Mouse (Mus musculus) myocyte (in vitro differentiated cells): Measurements from ENCODE around the gene Inhbb. TPM values are rescaled to one million over a fixed set of nuclear protein-coding genes. Genes with fewer than 3 reads are reported as not detected.
A peak's percentile ranks its signal among the peaks of the same experiment; 100 is the strongest.

Source experiments
- H3K27me3 ChIP-seq: one replicate; pipeline ENCODE4 v1.6.1; 2011; ENCODE audit not compliant: control insufficient read depth, insufficient read depth, insufficient read length
- H3K36me3 ChIP-seq: one replicate; pipeline ENCODE4 v1.6.1; 2011; ENCODE audit not compliant: control insufficient read depth, insufficient read depth
- H3K4me2 ChIP-seq: one replicate; pipeline ENCODE4 v1.6.1; 2011; ENCODE audit warnings: low read depth, control low read depth
- H3K4me3 ChIP-seq: one replicate; pipeline ENCODE4 v1.5.1; 2011; ENCODE audit warnings: mild to moderate bottlenecking, control low read depth, moderate library complexity
- H3K79me2 ChIP-seq: one replicate; pipeline ENCODE4 v1.6.1; 2011; ENCODE audit not compliant: control insufficient read depth, insufficient read depth
- H3ac ChIP-seq: one replicate; pipeline ENCODE4 v1.6.1; 2011; ENCODE audit not compliant: control insufficient read depth, insufficient read length
- CEBPB ChIP-seq: IDR thresholded peaks from 2 replicates; pipeline ENCODE4 v1.6.1; 2011; ENCODE audit warnings: mild to moderate bottlenecking, moderate library complexity; ENCODE audit not compliant: poor library complexity, insufficient read depth, severe bottlenecking
- E2F4 ChIP-seq: IDR thresholded peaks from one replicate; pipeline ENCODE4 v1.6.1; 2011; ENCODE audit warnings: mild to moderate bottlenecking, control low read depth, moderate library complexity; ENCODE audit not compliant: insufficient read depth
- MAX ChIP-seq: IDR thresholded peaks from one replicate; pipeline ENCODE4 v1.6.1; 2011; ENCODE audit warnings: low read depth, mild to moderate bottlenecking, control low read depth
- MYOD1 ChIP-seq, 3 experiments: IDR thresholded peaks; one replicate each; pipeline ENCODE4 v1.6.1; 2011; ENCODE audit warnings: control low read depth in 2 of 3, low read depth in 2 of 3, mild to moderate bottlenecking in 2 of 3, moderate library complexity in 1 of 3; ENCODE audit not compliant: insufficient read length in 2 of 3, control insufficient read depth in 1 of 3
- MYOG ChIP-seq, 3 experiments: IDR thresholded peaks; one replicate each; pipeline ENCODE4 v1.6.1; 2011; ENCODE audit warnings: control low read depth in 2 of 3, low read depth in 2 of 3, mild to moderate bottlenecking in 2 of 3; ENCODE audit not compliant: insufficient read length in 2 of 3, control insufficient read depth in 1 of 3, insufficient read depth in 1 of 3
- POLR2A ChIP-seq: IDR thresholded peaks from one replicate; pipeline ENCODE4 v1.6.1; 2011; ENCODE audit warnings: low read depth, mild to moderate bottlenecking, control low read depth, moderate library complexity; ENCODE audit not compliant: insufficient read length
- POLR2AphosphoS2 ChIP-seq: IDR thresholded peaks from one replicate; pipeline ENCODE4 v1.6.1; 2011; ENCODE audit warnings: low read depth, control low read depth; ENCODE audit not compliant: insufficient read length
- REST ChIP-seq: IDR thresholded peaks from one replicate; pipeline ENCODE4 v1.6.1; 2011; ENCODE audit warnings: mild to moderate bottlenecking, control low read depth, moderate library complexity; ENCODE audit not compliant: insufficient read depth, insufficient read length
- SRF ChIP-seq: IDR thresholded peaks from one replicate; pipeline ENCODE4 v1.6.1; 2011; ENCODE audit warnings: low read depth; ENCODE audit not compliant: control insufficient read depth, insufficient read length
- TCF12 ChIP-seq: IDR thresholded peaks from one replicate; pipeline ENCODE4 v1.6.1; 2011; ENCODE audit warnings: mild to moderate bottlenecking, control low read depth; ENCODE audit not compliant: poor library complexity, insufficient read depth, severe bottlenecking
- TCF3 ChIP-seq: IDR thresholded peaks from one replicate; pipeline ENCODE4 v1.6.1; 2011; ENCODE audit warnings: low read depth, control low read depth; ENCODE audit not compliant: insufficient read length
- USF1 ChIP-seq: IDR thresholded peaks from one replicate; pipeline ENCODE4 v1.6.1; 2011; ENCODE audit warnings: low read depth, mild to moderate bottlenecking, control low read depth, moderate library complexity
- polyA plus RNA-seq: library from polyadenylated mRNA; unstranded; fragments of >200 nt; fragmentation: generic; extraction: Trizol; gene quantifications from one replicate; pipeline ENCODE4 v1.2.1, GENCODE M21; 2012; ENCODE audit warnings: missing spikeins

The Inhbb gene
- polyA plus RNA-seq, 1 experiment: 8.3 TPM

DNA sequence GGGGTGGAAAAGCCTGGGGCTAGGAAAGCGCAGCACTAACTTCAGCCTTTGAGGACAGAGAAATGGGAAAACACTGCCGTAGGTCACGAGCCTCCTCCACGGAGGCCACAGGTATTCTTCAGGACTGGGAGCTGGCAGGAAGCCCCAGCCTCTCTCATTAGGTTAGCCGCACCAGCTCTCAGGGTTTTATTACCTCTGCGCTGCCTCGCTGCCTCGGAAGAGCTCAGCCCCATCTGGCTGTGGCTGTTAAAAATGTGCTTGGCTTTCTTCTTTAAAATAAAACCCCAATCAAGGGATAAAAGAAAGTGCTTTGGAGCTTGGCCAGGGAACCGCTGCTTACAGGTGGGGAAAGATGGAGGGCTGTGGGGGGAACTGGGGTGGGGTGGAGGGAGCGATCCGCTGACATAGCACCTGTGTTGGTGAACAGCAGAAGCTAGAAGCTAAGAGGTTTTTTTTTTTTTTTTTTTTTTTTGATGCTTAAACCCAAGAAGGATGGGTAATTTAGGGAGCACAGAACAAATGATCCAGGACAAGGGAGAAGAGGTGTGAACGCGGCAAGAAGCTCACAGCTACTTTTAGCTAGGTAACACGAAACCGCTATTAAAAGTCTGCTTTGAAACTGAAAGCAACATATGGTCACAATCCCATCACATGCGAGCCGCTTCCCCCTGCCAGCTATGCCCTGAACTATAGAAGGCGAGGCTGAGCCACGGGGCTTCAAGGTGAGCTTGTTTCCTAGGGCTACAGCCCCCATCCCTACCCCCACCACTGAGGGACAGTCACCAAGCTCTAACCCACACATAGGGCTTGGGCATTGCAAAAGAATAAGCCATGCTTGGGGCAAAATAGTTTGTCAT, 34.9 kb upstream of the Inhbb start:
- Histone ChIP-seq H3K4me2 (peak overlapping the region; percentile 96), H3K79me2 (no peaks in the 10 kb centered on the region), H3K4me3 (no peak overlapping the region), H3ac (no peak overlapping the region), H3K36me3 (no peaks in the 10 kb centered on the region), H3K27me3 (no peaks in the 10 kb centered on the region)
- TF ChIP-seq MYOD1 (IDR thresholded peaks at IDR 0.05; ENCODE audit: control insufficient read depth in 1 of 3, insufficient read length in 2 of 3, low read depth in 2 of 3): peak in 1 of 3 experiments; percentile 1
- TF ChIP-seq TCF12: no peak
- TF ChIP-seq POLR2AphosphoS2: no peak

DNA sequence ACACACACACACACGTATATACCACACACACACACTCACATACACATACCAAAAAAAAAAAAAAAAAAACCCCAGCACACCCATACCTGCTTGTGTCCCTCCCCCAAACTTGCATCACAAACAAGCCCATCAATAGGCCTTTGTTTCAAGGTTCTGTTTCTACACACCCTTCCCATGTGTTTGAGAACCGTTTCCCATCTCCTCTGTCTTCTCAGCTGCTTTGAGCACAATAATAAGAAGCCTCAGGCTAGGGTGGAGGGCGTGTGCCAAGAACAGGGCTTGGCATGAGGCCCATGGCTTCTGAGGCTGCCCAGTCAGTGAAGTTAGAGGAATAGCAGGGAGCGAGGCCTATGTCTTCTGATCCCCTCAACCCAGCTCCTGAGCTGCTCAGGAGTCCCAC, 31.7 kb upstream of the Inhbb start:
- H3K27me3 ChIP-seq: no peaks in the 10 kb centered on the region
- no peak overlapping the region for H3ac ChIP-seq
- no peaks in the 10 kb centered on the region for H3K36me3 ChIP-seq
- no peaks in the 10 kb centered on the region for H3K79me2 ChIP-seq
- no peak overlapping the region for H3K4me3 ChIP-seq
- no peak overlapping the region for H3K4me2 ChIP-seq
- TF ChIP-seq POLR2A (no peak), USF1 (no peak), MAX (no peak), CEBPB (no peak), E2F4 (no peak), POLR2AphosphoS2 (no peak), MYOG (IDR thresholded peaks at IDR 0.05; ENCODE audit: control insufficient read depth in 1 of 3, insufficient read depth in 1 of 3, insufficient read length in 2 of 3, low read depth in 2 of 3) (no peak), TCF12 (no peak), TCF3 (no peak), SRF (no peak), REST (no peak), MYOD1 (IDR thresholded peaks at IDR 0.05; ENCODE audit: control insufficient read depth in 1 of 3, insufficient read length in 2 of 3, low read depth in 2 of 3) (no peak)

DNA sequence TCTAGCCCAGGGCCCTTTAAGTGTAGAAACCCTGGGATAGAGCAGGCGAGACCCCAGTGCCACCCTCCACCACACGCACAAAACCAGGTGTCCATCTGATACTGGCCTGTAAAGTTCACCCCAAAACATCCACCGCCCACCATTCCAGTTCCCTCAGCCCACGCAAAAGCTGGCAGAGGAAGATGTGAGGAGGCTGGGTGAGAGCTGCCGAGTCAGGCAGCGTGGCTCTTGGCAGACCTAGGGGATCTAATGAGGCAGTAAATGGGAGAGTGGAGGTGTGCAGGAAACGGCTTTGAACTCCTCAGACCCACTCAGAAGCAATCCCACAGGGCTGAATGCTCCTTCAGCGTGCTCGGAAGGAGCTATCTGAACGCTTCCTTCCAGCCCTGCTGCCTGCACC, 29.4 kb upstream of the Inhbb start:
- Histone ChIP-seq H3K4me3 (no peak overlapping the region), H3K4me2 (no peak overlapping the region), H3K27me3 (no peaks in the 10 kb centered on the region), H3K79me2 (no peaks in the 10 kb centered on the region), H3K36me3 (no peaks in the 10 kb centered on the region), H3ac (no peak overlapping the region)
- TF ChIP-seq MAX (no peak), E2F4 (no peak), POLR2A (no peak), TCF3 (no peak), TCF12 (no peak), CEBPB (no peak), MYOG (IDR thresholded peaks at IDR 0.05; ENCODE audit: control insufficient read depth in 1 of 3, insufficient read depth in 1 of 3, insufficient read length in 2 of 3, low read depth in 2 of 3) (no peak), REST (no peak), USF1 (no peak), SRF (no peak), POLR2AphosphoS2 (no peak), MYOD1 (IDR thresholded peaks at IDR 0.05; ENCODE audit: control insufficient read depth in 1 of 3, insufficient read length in 2 of 3, low read depth in 2 of 3) (no peak)

DNA sequence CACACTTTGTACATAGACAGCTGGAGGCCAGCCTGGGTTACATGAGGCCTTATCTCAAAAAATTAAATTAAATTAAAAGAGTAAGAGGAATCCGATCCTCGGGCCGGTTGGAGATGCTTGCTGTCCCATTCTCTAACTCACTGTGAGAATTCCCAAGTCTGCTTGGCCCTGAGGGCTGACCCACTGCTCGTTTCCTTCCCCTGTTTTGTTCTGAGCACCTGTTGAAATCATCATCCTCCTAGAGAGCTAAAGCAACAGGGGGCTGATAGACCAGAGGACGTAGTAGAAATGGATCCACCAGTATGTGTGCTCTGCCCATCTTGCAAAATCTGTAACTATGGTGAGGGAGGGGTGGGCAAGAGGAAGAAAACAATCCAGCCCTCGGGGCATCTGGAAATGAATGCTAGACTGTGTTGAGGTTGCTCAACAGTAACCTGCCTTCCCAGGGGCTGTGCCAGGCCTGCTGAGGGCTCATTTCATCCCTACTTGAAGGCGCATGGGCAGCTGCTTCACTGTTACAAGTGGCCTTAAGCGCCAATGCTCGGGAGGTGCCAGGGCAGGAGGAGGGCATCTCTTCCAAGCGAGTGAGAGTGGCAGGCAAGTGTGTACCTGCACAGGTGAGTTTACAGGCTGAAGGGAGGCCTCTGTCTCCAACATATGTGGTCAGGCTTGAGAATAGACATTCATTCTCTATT, 28.8 kb upstream of the Inhbb start:
- Histone ChIP-seq H3K36me3 (no peaks in the 10 kb centered on the region), H3K27me3 (no peaks in the 10 kb centered on the region), H3ac (no peak overlapping the region), H3K4me3 (no peak overlapping the region), H3K4me2 (no peak overlapping the region), H3K79me2 (no peaks in the 10 kb centered on the region)
- TF ChIP-seq MYOD1 (IDR thresholded peaks at IDR 0.05; ENCODE audit: control insufficient read depth in 1 of 3, insufficient read length in 2 of 3, low read depth in 2 of 3) (no peak), MAX (no peak), USF1 (no peak), SRF (no peak), MYOG (IDR thresholded peaks at IDR 0.05; ENCODE audit: control insufficient read depth in 1 of 3, insufficient read depth in 1 of 3, insufficient read length in 2 of 3, low read depth in 2 of 3) (no peak), TCF3 (no peak), POLR2AphosphoS2 (no peak), POLR2A (no peak), TCF12 (no peak), CEBPB (no peak), REST (no peak), E2F4 (no peak)
